Mouse (Mus musculus) retina, postnatal 1 day (tissue): Measurements from ENCODE around the gene Abcc2.

Experiments
- DNase-seq: peaks from one replicate; pipeline ENCODE4 v3.0.0-alpha.2; 2012

Abcc2 gene

DNA sequence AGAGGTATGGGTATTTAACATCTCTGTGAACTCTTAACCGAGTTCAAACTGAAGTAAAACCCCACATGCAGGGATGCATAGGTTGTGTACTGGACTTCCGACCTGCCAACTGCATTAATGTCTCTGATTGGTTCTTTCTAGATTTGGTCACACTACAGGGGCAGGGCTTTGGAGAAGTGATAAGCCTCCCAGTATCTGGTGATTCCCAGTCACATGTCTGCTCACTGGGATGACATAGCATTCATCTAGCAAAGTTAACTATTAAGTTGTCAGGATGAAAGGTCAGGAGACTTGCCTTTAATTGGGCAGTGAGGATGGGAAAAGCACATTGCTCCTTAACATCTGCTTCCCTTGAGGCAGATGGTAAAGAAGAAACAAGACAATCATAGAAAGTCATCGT lies at the start of gene Abcc2:
Gene Abcc2, plus strand, starts transcription at position 213 of the 400 bp plus-strand sequence.
- DNase-seq: no peak

DNA sequence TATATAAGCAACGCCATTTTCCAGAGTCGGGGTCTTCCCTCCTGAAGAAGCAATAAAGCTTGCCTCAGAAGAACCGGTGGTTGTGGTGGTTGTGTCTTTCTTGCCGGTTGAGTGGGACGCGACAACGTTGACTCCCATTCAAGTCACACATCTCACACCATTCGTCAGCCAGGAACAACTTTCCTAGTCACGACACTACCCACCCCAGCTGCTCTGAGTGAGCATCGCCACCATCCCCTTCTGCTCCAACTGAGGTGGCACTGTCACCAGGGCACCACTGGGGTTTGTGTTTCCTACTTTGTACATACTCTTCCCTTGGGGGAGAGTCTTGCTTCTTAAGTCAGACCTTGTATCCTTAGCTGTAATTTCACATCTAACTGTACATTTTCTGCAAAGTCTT lies 43.6 kb upstream of the Abcc2 start:
- DNase-seq: no peak

DNA sequence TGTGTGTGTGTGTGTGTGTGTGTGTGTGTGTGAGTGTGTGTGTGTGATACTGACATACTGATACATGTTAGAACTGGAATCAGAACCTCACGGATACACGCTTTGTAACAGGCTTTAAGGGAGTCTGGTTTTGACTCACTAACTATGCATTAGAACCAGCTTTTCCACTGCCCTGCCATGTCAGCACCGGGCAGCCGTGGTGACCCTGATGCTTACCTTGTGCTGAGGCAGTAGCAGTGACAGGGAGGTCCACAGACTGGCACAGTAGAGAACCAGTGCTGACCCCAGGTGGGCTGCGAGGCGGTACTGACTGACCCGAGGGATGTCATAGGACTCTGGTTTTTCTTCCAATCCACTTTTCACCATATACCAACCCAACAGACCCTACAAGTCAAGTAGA lies 38.6 kb upstream of the Abcc2 start:
- no peak for DNase-seq

DNA sequence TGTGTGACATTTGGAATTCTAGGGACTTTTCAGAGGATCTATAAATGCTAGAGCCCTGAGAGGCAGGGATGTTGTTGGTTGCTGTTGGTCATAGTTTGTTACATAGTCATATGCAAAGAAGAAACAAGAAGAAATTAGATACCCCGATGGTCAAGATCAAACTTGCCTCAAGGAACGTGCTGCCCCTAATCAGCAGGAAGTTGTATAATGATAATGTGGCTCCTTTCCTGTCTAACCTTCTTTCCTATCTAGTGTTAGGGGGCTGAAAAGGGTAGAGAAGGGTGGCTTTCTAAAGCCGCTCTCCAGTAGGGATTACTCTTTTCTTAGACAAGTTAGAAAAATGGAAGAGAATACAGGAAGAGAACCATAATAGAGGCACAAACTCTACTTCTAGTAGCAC lies 36.3 kb upstream of the Abcc2 start:
- DNase-seq: no peak

DNA sequence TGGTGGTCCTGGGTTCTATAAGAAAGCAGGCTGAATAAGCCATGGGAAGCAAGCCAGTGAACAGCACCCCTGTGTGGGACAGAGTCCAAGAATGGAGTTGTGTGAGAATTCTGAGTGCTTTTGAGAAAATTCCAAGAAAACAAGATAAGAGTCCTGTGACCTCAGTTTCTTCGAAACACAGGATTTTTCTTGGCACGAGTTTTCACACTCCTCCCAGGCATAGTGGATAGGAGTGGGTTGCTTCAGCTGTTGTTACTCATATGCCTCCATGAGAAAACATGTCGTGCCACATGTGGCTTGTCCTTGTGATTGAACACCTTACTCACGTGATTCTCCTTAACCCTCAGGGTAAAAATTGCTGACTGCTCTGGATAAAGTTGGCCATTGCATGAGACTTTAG lies 34.1 kb upstream of the Abcc2 start:
- no peak for DNase-seq

DNA sequence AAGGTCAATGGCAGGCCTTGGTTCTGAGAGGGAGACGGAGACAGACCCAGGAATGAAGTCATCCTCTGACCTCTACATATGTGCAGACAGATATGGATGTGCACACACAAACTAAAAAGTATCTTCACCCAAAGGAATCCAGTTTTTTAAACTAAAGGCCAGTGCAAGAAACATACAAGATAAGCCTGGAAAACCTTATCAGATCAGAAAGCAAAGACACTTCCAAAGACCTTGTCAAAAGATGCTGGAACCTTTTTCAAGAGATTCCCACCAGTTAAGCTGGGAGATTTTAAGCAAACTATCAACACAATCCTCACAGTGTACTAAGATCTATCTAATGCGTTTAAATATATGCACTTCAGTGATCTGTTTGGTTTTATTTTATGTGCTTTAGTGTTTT lies 32.0 kb upstream of the Abcc2 start:
- DNase-seq: no peak

DNA sequence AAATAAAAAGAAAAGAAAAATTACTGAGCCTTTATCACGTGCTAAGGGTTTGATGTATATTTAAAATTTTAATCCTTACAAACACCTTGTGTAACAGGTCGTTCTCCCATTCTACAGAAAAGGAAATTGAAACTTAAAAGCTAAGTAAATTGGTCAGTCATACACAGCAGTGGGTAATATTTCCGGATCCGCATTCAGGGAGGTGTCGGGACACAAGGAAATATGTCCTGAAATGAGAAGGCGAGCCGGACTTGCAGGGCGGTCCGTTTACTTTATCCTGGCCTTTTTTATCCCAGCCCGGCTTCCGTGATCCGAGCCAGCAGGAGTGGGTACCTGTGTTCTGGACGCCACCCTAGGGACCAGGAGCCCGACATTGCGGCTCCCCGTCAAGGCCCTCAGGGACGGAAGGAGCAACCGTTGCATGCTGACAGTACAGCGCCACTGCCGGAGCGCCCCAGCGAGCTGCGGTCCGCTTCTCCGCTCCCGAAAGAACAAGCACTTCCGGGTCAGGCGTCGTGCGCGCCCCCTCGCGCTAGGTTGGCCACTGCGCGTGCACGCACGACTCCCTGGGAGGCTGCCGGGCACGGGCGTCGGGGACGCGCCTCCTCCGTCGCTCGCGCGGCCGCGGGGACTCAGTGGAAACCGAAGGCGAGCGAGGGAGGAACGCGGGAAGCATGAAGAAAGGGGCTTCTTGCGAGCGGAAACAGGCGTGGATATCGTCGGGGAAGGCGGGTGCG lies 29.3 kb upstream of the Abcc2 start, which contains the start of the genes Cutc and Cox15:
Gene Cutc, plus strand, starts transcription at position 508 of the 737 bp plus-strand sequence.
Gene Cox15, minus strand, starts transcription at position 512 of the 737 bp plus-strand sequence.
- DNase-seq: peak; percentile 98

DNA sequence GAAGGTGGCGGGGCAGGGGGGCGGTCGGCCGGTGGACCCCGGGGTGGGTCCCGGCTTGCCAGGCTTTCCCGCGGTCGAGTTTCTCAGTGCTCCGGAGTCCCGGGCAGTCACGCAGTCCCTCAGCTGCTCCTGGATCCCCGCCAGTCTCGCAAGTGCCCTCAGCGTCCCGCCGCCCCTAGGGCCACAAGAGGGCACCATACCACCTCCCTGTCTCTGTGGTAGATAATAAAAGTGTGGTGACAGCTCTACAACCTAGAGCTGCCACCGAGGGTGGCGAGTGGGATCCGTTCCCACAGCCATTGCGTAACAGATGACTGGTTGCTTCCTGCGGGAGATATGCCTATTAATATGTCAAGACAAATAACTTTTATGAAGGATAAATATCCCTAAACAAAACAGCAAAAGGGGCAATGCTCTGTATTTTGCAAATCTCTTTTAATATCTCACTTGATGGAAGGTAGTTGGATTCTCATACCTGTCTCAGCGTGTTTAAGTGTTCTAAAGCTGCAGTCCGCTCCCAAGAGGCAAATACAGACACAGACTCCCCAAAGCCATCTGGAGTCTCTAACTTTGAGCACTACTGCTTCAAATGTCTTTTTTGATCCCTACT lies 28.7 kb upstream of the Abcc2 start:
- DNase-seq: no peak

DNA sequence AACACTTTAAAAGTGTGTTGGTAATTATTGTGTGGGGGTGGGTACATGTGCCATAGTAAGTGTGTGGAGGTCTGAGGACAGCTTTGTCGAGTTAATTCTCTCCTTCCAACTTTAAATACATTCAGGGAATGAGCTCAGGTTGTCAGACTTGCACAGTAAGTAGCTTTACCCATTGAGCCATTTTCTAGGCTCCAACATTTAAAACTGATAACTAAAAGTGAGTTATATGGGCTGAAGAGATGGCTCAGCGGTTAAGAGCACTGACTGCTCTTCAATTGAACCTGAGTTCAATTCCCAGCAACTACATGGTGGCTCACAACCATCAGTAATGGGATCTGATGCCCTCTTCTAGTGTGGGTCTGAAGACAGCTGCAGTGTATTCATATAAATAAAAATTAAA lies 27.8 kb upstream of the Abcc2 start:
- DNase-seq: no peak

DNA sequence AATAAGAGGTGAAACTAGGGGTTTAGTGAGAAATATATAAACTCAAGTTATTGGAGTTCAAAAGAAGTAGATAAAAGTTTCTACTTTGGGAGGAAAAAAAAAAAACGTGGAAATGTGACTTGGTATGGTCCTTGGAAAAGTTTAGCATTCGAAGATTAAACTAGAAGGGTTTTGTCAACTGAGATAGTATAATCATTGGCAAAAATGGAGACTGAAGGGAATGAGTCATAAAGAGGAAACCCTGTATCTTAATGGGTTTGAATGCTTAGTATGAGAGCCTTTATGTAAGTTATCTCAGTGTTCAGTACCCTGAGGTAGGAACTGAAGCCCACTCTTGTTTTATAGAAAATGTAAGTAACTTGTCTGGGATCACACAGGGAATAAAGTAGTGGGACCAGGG lies 27.1 kb upstream of the Abcc2 start:
- DNase-seq: no peak

DNA sequence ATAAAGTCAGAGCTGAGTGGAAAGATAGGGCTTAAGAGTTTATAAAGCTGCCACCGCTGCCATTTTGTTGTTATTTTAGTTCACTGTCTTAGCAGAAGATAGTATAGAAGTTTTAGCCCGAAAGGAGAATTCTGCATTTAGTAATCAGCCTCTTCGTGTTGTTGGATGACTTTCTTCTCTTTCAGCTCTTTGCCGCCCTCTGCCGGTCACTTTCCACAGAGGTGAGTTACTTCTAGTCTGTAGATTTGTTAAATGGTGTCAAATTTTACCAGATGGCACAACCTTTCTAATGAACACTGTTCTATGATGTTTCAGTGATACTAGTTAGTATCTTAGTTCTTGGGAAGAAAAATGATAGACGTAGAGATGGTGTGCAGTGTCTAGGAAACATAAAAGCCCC lies 21.5 kb upstream of the Abcc2 start:
- DNase-seq: peak; percentile 83

DNA sequence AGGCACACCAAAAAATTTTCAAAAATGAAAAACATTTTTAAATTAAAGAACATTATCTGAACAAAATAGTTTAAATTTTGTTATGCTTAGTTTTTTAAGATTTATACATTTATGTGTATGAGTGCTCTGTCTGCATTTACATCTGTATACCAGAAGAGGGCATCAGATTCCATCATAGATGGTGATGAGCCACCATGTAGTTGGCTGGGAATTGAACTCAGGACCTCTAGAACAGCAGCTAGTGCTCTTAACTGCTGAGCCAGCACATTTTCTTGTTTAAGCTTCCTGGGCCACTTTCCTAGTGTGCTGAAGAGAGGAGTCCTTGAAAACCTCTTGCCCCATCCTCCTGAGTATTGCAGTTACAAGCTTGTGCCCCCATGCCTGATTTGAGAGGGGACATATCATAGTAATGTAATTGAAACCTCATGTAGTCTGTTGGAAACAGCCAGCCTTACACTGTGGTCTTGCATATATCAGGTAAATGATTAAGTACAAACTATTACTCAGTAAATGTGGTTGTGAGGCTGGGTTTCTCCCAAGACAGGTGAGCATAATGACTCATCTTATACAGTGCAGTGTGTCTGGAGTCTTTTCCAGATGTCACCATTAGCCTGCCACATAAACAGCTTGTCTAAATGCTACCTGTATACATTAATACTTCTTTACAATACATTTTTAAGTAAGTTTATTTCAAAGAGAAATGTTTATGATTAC lies 20.3 kb upstream of the Abcc2 start:
- no peak for DNase-seq

DNA sequence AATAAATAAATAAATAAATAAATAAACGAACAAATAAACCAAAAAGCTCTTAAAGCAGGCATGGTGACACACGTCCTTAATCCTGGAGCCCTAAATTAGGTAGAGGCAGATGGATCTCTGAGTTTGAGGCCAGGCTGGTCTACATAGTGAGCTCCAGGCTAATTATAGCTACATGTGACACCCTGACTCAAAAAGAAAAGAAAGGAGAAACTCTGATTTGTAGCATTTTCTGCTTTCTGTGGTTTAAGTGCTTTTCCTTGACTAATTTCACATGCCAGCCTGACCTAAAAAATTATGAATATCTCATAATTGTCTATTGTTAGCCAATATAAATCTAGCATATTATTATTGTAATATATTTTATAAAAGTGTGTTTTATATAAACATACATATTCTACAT lies 19.6 kb upstream of the Abcc2 start:
- DNase-seq: no peak

DNA sequence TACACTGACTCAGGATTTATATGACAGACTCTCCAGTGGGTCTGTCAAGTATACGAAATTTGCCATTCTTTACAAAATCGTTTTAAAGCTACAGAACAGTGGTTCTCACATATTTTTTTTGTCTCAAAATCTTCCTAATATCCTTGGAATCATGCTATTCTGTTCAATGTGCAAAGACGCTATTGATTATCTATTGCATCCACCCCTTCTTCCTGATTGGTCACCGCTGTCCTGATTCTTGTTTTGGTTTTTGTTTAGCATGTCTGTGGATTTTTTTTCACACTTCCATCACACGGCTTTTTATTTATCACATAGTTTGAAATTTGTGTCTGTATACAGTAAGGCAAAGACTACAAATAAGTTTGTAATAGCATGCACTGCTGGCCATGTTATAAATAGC lies 15.5 kb upstream of the Abcc2 start:
- DNase-seq: no peak

DNA sequence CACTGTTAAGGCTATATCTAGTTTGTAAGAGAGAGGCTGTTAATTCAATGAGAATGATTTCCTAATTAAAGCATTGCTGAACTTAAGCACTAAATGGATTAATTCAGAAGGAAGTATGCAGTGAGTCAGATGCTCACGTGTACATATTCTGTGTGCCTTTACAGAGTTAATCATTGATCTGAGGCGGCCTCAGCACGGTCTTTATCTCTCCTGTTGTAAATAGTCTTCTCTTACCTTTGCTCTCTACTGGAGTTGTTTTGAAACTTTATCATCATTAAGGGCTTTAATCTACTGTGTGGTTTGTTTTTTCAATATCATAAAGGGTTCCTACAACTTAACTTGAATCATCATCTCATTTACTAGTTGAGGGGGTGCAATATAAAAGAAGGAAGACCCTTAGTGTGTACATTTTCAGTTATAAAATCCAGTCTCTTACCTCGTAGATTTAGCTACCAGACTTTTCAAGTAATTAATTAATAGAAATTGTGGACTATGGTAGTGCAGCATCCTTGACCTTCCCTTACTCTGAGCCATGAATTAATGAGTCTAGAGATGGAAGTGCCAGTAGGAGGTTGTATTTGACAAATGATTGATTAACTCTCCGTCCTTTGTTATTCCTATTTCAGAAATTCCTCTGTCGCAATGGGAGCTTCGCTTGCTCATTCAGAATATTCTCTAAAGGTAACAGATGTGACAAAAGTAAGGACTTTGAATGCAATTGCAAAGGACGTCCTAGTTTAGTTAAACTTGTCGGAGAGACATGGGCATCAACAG lies 14.3 kb upstream of the Abcc2 start:
- DNase-seq: no peak

DNA sequence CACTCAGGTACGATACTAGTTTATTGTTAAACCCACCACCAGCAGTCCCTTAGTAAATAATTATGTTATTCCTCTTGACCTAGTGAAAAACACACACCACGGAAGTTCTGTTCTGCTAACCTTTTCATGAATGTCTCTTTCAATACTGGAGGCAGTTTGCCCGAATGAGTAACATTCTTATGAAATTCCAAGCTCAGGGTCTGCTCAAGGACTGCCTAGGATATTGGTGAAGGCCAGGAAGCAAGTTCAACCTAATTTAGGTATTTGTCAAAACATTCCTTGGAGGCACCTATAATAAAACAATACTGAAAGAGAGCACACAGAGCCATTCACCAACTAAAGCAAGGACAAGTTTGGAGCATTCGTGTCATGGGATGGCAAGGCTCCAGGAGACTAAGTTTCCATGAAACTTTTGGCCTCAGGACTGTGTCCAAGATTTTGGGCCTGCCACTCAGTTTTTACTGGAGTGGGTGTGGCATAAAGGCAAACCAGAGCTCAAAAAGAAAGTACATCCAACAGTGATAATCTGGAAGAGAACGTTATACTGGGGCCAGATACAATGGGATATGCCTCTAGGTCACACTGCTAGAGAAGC lies 12.5 kb upstream of the Abcc2 start:
- no peak for DNase-seq

DNA sequence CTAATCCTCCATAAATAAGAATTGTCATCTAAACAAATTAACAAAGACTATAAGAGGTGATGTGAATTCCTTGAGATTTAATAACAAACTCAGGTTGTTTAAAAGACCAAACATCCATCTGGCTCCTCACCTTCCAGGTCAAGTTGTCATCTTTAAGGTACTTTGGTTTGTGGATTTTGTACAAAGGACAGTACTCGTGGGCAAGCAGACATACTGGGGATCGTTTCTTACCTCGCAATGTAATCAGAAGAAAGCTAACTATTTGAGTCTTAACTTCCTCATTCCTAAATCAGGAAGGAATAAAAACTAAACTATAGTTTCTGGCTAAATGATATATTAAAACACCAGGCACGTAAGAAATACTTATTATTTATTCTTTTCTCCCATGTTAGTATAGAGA lies 11.4 kb upstream of the Abcc2 start:
- no peak for DNase-seq

DNA sequence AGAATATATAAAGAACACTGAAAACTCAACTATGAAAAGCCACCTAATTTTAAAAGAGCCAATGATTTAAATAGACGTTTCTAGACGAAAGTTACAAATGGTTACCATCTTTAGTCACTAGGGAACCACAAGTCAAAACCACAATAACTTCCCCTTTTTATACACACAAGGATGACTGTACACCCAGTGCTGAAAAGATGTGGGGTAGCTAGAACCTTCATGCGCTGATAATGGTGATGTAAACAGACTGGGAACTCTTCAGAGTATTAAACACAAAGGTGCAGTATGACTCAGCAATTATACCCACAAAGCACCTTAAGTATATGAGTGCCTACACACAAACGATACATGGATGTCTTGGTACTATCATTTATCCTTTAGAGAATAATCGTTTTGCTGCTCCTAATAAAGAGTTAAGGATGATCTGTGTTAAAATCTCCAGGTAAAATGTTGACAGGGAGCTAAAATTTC lies 10.5 kb upstream of the Abcc2 start:
- no peak for DNase-seq

DNA sequence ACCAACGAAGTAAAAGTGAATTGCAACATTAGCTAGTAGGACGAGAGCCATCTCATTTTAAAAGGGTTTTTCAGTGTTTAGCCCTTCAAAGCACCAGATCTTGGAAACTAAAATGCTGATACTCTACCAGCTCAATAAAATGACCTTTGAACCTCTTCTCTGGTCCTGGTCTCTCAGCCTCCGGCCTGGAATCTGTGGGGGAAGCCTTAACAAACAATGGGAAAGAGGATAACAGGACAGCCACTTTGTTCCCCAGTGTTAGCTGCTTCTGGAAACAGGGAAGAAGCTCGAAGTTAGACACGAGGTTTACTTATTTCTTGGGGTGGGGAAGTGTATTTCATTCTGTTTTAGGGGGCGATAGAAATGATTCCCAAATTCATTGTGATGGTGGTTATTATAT lies 9.7 kb upstream of the Abcc2 start:
- DNase-seq: no peak

DNA sequence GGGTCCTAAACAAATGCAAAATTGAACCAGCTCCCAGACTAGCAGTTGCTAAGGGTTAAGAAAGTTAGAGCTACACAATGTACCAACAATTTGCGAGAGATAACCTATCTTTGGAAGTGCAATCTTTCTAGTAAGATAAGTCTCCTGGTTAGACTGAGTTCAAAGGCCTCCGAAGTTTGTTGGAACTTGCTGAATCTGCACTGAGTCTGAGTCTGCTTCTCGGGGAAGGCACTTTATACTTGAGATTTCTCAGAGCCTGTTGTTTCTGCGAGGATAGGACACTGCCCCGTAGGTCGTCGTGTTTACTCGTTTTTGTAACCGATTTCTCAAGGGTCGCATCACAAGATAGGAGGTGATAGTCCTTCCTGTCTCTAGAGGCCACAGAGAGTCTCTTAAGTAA lies 6.6 kb upstream of the Abcc2 start:
- no peak for DNase-seq

DNA sequence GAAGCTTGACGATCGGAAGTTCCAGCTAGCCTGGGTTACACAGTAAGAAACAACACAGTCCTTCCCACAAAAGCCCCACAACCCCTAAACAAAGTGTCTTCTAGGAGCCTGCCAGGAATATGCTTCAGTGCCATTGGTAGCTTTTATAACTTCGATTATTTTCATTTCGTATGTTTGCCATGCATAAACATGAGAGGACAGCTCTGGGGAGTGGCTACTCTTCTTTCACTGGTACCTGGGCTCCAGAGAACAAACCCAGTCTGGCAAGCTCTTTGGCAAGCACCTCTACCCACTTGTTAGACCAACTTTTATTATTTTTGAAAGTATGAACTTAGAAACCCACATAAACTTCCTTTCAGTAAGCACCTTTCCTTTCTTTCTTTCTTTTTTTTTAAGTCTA lies 5.4 kb upstream of the Abcc2 start:
- no peak for DNase-seq

DNA sequence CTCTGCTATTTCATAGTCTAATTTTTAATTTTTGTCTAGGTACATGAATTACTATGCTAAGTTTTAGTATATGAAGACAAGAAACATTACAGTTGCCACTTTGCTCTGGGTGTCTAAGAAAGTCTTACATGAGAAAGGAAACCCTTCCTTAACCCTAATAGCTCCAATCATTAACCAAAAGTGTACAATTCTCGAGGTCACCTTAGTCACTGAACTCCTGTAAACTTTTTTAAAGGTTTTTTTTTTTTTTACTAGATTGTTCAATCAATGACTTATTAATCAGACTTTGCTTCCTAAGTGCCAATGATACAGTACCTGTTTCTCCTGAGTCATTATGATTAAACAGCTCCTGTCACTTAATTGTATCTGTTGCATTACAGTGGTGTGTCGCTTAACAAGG lies 4.7 kb upstream of the Abcc2 start:
- DNase-seq: no peak

DNA sequence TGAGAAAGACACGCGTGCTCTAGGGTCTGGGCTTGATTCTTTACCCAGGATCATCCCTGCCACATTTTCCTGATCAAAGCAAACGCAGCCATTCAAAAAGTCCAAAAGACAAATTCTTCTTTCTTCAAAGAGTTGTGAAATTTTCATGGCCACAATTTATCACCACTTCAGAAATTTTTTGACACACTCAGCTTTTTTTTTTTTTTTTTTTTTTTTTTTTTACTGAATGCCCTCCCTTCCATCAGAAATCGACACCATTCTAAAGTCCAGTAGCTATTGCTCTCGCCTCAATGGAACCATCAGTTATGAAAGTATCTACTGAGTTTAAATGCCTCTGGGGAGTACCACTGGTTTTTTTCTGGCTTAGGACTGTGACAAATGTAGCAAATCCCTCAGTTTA lies 1.6 kb upstream of the Abcc2 start:
- no peak for DNase-seq
